Mouse (Mus musculus): Measurements from ENCODE around the gene Dlx6.

DNA sequence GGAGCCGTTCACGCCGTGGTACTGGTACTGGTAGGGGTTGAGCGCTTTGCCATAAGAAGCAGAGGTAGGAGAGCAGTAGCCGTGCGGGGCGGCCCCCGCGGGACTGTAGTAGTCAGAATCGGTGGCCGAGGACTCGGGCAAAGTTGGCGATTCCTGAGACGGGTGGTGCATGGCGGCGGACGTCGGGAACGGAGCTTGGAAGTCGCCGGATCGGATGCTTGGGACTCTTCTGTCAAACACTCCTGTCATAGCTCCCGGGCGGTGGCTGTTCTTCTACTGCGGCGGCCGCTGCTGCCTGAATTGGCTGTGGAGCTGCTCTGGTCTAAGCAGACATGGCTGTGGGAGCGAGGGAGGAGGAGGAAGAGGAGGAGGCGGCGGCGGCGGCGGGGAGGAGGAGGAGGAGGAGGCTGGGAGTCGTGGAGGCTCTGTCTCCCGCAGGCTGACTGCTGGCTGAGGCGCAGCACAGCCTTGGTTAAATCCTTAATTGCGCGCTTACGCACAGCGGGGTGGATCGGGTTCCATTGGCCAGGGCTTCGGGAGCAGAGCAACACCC, 18.6 kb downstream of the Dlx6 start, which contains the start of gene Dlx5:
- TF ChIP-seq MAFK (IDR thresholded peaks at IDR 0.05; ENCODE audit: insufficient read depth, low read depth, low read length) (no peak), ZNF384 (IDR thresholded peaks at IDR 0.05; ENCODE audit: low read depth, low read length) (no peak), ZC3H11A (IDR thresholded peaks at IDR 0.05; ENCODE audit: borderline replicate concordance, low read depth, low read length) (no peak), HCFC1 (IDR thresholded peaks at IDR 0.05; ENCODE audit: borderline replicate concordance, insufficient read depth, low read length) (no peak), CHD2 (IDR thresholded peaks at IDR 0.05; ENCODE audit: low read depth, low read length) (no peak)
